Mouse (Mus musculus) forebrain, embryonic 10.5 days (tissue): Measurements from ENCODE around the gene Atp6v0a1. TPM values are rescaled to one million over a fixed set of nuclear protein-coding genes. Genes with fewer than 3 reads are reported as not detected.
A peak's percentile ranks its signal among the peaks of the same experiment; 100 is the strongest.

Experiments used
- DNase-seq: peaks from one replicate; pipeline ENCODE4 v3.0.0-alpha.2; 2017; ENCODE audit warnings: low spot score; ENCODE audit errors: extremely low spot score
- H3K27ac ChIP-seq: fragments of 300-500 bp; sonication (generic); 2 replicates; pipeline ENCODE4 v1.5.1; 2016; ENCODE audit warnings: mild to moderate bottlenecking
- H3K27me3 ChIP-seq: fragments of 300-500 bp; sonication (generic); 2 replicates; pipeline ENCODE4 v1.6.1; 2016; ENCODE audit warnings: mild to moderate bottlenecking; ENCODE audit not compliant: poor library complexity, severe bottlenecking
- H3K36me3 ChIP-seq: fragments of 300-500 bp; sonication (generic); replicated peaks from 2 replicates; pipeline ENCODE4 v1.6.1; 2016; ENCODE audit warnings: mild to moderate bottlenecking, moderate library complexity
- H3K4me1 ChIP-seq: fragments of 300-500 bp; sonication (generic); 2 replicates; pipeline ENCODE4 v1.6.1; 2016
- H3K4me3 ChIP-seq: fragments of 300-500 bp; sonication (generic); 2 replicates; pipeline ENCODE4 v1.5.1; 2016; ENCODE audit warnings: mild to moderate bottlenecking, moderate library complexity
- H3K9me3 ChIP-seq: fragments of 300-500 bp; sonication (generic); 2 replicates; pipeline ENCODE4 v1.6.1; 2016; ENCODE audit warnings: mild to moderate bottlenecking, moderate library complexity
- WGBS: fragments of 180-500 bp; shearing (Covaris S2); methylation state at CpG from one replicate; pipeline ENCODE4 v1.1.7; 2016; 5-methylcytosine and 5-hydroxymethylcytosine counted together
- polyA plus RNA-seq: library from polyadenylated mRNA; unstranded; fragments of >200 nt; fragmentation: Nextera tagmentation; extraction: Ambion mirVana; gene quantifications from 2 replicates; pipeline ENCODE4 v1.2.1, GENCODE M21; 2016

The Atp6v0a1 gene
- polyA plus RNA-seq, 1 experiment from 2014 or later = 34.5 TPM

DNA sequence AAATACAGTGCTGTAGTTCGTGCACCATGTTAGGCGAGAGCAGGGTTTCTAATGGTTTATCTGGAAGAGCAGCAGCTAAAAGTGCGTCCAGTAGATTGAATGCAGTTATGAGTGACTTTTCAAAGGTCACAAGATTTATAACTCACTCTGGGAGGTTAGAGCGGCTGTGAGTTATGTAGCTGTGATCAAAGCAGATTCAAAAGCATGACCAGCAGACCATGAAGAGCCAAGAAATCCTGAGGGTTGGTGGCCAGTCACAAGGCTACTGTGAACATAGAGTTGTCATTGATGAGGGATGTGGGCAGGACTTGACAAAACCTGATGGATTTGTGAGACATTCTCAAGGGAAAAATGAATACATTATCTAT, 26.1 kb downstream of the Atp6v0a1 start:
- Histone ChIP-seq H3K9me3 (no peaks in the 10 kb centered on the region), H3K4me1 (no peaks in the 10 kb centered on the region), H3K27ac (no peak overlapping the region), H3K4me3 (no peak overlapping the region), H3K36me3 (peaks cover 92% of the 10 kb centered on the region), H3K27me3 (no peaks in the 10 kb centered on the region)
- 93% methylated on average over 4 of the region's 4 CpGs for WGBS
- no peak for DNase-seq

DNA sequence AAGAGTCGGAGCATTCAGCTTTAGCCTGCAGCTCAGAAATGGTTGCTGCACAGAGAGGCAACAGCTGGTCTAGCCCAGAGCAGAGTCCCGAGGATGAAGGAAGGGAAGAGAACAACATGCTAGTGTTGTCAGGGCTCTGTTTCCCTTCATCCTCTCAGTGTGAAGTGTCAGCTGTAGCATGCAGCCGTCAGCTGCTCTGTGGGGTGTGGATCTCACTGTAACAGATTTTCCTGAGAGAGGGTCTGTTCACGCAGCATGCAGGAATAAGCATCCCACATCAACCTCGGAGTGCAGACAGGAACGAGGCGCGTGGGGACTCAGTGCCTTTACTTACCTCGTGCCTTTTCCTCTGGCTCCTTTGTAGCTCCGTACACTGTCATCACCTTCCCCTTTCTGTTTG, 28.5 kb downstream of the Atp6v0a1 start:
- Histone ChIP-seq H3K36me3 (peaks cover 94% of the 10 kb centered on the region), H3K27ac (no peak overlapping the region), H3K9me3 (no peaks in the 10 kb centered on the region), H3K4me3 (no peak overlapping the region), H3K4me1 (no peaks in the 10 kb centered on the region), H3K27me3 (no peaks in the 10 kb centered on the region)
- no peak for DNase-seq
- 89% methylated on average over 10 of the region's 10 CpGs for WGBS

DNA sequence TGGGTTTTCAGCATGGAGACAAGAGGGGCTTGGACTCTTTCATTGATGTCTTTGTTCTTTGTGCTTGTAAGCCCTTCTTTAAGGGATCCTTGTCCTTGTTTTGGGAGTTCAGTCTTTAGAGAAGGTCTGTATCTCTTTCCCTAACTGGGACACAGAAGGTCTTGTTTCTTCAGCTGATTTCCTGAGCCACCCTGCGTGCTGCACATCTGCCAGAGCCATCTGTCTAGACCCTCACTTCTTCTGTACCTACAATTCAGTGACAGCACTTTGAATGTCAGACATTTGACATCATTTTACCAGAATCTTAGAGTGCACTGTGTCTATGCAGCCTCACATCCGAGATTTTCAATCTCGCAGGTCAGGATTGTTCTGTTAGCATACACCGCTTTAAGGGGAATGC, 36.6 kb downstream of the Atp6v0a1 start:
- H3K9me3 ChIP-seq = no peaks in the 10 kb centered on the region
- no peaks in the 10 kb centered on the region for H3K4me1 ChIP-seq
- no peaks in the 10 kb centered on the region for H3K27me3 ChIP-seq
- 91% methylated on average over 4 of the region's 4 CpGs for WGBS
- peaks cover 99% of the 10 kb centered on the region for H3K36me3 ChIP-seq
- H3K27ac ChIP-seq = no peak overlapping the region
- H3K4me3 ChIP-seq = no peak overlapping the region
- DNase-seq = no peak

DNA sequence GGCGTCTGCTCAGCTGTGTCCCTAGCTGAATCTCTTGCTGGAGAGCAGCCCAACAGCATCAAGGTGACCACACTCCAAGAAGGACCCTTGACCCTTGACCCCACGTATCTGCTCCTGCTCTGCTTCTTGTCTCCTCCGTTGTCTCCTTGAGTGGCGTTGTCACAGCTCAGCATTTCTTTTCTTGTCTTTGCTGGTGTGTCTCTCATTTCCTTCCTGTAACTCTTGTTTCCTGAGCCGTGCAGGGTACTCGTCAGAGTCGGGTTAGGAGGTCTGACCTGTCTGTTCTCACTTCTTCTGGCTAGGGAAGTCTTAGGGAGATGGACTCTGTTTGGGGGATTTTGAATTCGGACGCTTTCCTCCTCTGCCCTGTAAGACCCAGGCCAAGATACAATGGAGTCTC, 37.2 kb downstream of the Atp6v0a1 start:
- Histone ChIP-seq H3K4me3 (no peak overlapping the region), H3K27ac (no peak overlapping the region), H3K4me1 (no peaks in the 10 kb centered on the region), H3K36me3 (peaks cover 99% of the 10 kb centered on the region), H3K27me3 (no peaks in the 10 kb centered on the region), H3K9me3 (no peaks in the 10 kb centered on the region)
- WGBS = 69% methylated on average over 9 of the region's 9 CpGs
- no peak for DNase-seq

DNA sequence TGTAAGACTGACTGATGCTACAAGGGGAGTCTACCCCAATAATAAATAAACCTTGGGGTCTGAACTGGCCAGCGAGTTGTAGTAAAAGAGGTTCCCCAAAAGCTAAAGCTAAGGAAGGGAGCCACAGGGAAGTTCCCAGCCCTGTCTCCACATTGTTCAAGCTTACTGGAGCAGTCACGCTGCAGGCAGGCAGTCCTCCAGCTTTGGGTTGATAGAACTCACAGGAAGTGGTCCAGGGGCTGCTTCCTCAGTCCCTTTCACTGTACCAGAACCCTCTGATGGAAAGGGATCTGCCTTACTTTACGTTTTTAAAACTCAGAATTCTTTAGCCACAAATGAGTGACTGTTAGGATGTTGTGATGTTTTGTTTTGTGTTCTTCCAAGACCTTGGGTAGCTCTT, 38.2 kb downstream of the Atp6v0a1 start:
- H3K9me3 ChIP-seq = no peaks in the 10 kb centered on the region
- H3K4me1 ChIP-seq = no peaks in the 10 kb centered on the region
- no peak for DNase-seq
- H3K27ac ChIP-seq = no peak overlapping the region
- no peak overlapping the region for H3K4me3 ChIP-seq
- H3K36me3 ChIP-seq = peaks cover 97% of the 10 kb centered on the region
- 88% methylated on average over 3 of the region's 3 CpGs for WGBS
- H3K27me3 ChIP-seq = no peaks in the 10 kb centered on the region

DNA sequence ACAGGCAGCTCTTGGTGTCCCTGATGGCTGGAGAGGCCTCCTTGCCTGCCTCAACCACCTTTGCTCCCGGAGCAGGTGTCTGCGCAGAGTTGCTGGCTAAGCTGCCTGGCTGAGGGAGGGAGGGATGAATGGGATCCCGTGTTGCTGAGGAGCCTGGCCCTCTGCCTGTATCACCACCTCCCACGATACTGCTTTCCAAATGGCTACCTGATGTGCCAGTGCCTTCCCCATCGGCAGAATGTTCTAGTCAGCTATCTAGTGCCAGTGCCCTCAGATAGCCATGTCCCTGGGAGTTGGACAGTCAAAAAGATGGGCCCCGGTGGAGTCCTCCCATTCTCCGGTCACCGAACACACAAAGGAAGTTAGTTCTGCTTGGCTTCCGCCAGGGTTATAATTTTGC, 41.1 kb downstream of the Atp6v0a1 start:
- Histone ChIP-seq H3K9me3 (no peaks in the 10 kb centered on the region; the same call in 1 of the 2 replicates), H3K27me3 (no peaks in the 10 kb centered on the region), H3K36me3 (peaks cover 97% of the 10 kb centered on the region), H3K27ac (no peak overlapping the region), H3K4me3 (no peak overlapping the region), H3K4me1 (no peaks in the 10 kb centered on the region)
- DNase-seq = no peak
- 94% methylated on average over 9 of the region's 9 CpGs for WGBS

DNA sequence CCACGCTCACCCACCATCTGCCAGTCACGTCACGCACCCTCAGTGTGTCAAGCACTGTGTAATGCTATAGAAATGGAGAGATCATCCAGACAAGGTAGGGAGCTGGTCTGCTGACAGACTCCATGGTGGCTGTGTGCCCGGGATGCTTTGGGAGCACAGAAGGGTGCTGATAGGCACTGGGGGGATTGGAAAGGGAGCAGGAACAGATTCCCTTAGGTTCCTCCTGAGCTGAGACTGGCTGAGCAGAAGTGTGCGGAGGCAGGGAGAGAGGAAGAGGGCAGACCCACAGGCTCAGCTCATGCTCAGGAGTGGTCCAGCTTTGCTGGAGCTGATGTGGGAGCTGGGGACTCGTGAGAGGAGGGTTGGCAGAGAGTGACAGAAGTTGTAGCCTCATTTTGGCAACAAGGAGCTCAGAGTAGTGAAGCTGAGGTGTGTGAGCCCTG, 41.8 kb downstream of the Atp6v0a1 start:
- H3K4me3 ChIP-seq = no peak overlapping the region
- 89% methylated on average over 6 of the region's 6 CpGs for WGBS
- H3K9me3 ChIP-seq = no peaks in the 10 kb centered on the region; the same call in 1 of the 2 replicates
- no peak for DNase-seq
- peaks cover 97% of the 10 kb centered on the region for H3K36me3 ChIP-seq
- H3K4me1 ChIP-seq = no peaks in the 10 kb centered on the region
- H3K27ac ChIP-seq = 0 out of 2 replicates have a peak overlapping the region, but pooled peaks have one; percentile 20
- no peaks in the 10 kb centered on the region for H3K27me3 ChIP-seq

DNA sequence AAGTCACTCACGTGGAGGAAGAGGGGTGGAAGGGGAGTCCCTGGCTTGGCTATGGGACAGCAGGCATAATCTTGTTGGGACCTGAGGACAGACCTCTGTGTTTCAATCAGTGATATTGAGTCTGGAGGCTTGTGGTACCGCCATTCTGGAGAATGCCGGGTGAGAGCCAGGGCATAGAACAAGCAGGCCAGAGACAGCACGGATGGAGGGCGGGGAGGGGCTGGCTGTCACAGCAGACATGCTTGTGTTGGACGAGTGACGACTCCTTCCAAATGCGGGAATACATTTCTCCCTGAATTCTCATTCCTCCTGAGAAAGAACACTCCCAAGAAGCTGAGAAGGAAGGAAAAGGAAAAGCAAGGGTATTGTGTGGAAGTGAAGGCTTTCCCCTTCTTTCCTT, 42.4 kb downstream of the Atp6v0a1 start:
- no peak for DNase-seq
- H3K36me3 ChIP-seq = peaks cover 96% of the 10 kb centered on the region

DNA sequence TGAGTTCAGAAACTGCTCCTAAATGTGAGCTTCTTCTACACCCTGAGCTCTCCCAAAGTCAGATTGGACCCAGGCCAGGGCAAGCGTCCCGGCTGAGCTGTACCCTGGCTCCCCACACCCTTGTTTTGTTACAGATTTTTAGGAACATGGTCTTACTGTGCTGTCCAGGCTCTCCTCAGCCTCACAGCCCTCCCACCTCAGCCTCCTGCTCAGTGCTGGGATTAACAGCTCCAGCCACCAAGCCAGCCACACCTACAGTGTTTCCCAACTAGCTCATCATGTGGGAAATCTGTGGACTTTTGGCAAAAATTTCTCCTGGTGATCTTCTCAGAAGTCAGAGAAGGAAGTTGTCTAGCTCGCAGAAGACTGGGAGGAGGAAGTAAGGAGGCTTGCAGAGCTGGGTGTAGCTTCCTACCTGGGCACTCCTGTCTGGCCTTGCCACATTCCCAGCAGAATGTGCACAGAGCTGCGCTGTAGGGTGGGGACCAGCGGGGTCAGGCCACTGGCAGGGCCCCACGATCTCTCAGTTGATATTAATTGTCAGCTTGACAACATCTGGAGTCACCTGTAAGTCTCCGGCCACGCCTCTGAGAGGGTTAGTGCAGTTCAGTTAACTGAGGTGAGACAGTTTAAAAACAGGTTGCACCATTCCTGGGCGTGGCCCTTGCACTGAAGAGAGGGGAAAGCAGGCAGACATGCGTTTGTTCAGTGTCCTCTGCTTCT, 43.7 kb downstream of the Atp6v0a1 start:
- H3K4me3 ChIP-seq = no peak overlapping the region
- no peaks in the 10 kb centered on the region for H3K4me1 ChIP-seq
- no peak for DNase-seq
- peaks cover 92% of the 10 kb centered on the region for H3K36me3 ChIP-seq
- no peak overlapping the region for H3K27ac ChIP-seq
- H3K27me3 ChIP-seq = no peaks in the 10 kb centered on the region
- WGBS = 96% methylated on average over 10 of the region's 10 CpGs
- H3K9me3 ChIP-seq = no peaks in the 10 kb centered on the region; the same call in 1 of the 2 replicates

More for the DNA sequence above, 42.4 kb downstream of the Atp6v0a1 start:
- H3K27ac ChIP-seq = no peak overlapping the region
- WGBS = 92% methylated on average over 8 of the region's 8 CpGs
- H3K9me3 ChIP-seq = no peaks in the 10 kb centered on the region; the same call in 1 of the 2 replicates
- no peaks in the 10 kb centered on the region for H3K4me1 ChIP-seq
- H3K27me3 ChIP-seq = no peaks in the 10 kb centered on the region
- no peak overlapping the region for H3K4me3 ChIP-seq

DNA sequence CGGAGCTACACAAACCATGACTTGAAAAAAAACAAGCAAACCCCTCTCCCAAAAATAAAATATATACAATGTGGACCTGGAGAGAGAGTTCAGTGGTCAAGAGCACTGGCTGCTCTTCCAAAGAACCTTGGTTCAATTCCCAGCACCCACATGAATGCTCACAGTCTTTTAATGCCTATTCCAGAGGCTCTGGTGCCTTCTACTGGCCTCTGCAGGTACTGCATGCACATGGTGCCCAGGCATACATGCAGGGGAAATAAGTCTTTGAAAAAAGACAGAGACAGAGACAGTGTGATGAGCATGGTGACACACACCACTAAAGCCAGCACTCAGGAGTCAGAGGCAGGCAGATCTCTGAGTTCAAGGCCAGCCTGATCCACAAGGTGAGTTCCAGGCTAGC, 44.7 kb downstream of the Atp6v0a1 start:
- Histone ChIP-seq H3K36me3 (peaks cover 89% of the 10 kb centered on the region), H3K27ac (no peak overlapping the region), H3K4me1 (peaks cover 5% of the 10 kb centered on the region; the same call in 1 of the 2 replicates), H3K4me3 (no peak overlapping the region), H3K9me3 (no peaks in the 10 kb centered on the region; the same call in 1 of the 2 replicates), H3K27me3 (no peaks in the 10 kb centered on the region)
- no peak for DNase-seq
- 94% methylated on average over 1 of the region's 1 CpGs for WGBS

DNA sequence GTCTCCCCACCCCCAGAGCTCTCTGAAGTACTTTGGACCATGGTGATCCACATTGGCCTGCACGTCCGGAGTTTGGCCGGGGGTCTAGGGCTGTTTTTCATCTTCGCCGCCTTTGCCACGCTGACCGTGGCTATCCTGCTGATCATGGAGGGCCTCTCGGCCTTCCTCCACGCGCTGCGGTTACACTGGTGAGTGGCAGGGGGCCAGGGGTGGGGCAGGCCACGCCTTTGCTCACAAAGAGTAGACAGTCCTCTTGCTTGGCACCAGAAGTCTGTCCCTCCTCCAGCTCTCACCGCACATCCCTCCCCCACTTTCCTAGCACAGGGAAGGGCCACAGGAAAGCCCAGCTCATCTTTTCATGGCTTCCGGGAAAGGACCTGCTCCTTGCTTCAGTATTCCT, 46.2 kb downstream of the Atp6v0a1 start:
- H3K27me3 ChIP-seq = no peaks in the 10 kb centered on the region
- H3K9me3 ChIP-seq = no peaks in the 10 kb centered on the region; the same call in 1 of the 2 replicates
- no peak for DNase-seq
- no peak overlapping the region for H3K27ac ChIP-seq
- WGBS = 88% methylated on average over 14 of the region's 14 CpGs
- peaks cover 5% of the 10 kb centered on the region; the same call in 1 of the 2 replicates for H3K4me1 ChIP-seq
- peaks cover 85% of the 10 kb centered on the region for H3K36me3 ChIP-seq
- no peak overlapping the region for H3K4me3 ChIP-seq

DNA sequence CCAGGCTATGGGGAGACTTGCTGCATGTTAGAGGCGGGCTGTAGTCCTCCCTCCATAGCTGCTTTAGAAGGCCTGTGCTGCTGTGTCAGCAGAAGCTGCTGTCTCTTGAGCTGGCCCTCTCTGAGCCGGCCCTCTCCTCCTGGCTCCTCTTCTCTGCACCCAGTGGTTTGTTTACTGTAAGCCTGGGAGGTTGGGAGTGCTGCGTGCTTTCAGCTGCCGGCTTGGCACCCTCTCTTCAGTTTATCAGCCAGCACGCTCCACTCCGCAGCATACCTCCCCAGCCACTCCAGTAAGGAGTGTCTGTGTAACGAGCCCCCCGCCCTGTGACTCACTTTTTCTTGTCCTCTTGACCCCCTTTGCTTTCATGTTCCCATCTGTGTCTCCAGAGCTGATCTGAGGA, 47.6 kb downstream of the Atp6v0a1 start:
- peaks cover 81% of the 10 kb centered on the region for H3K36me3 ChIP-seq
- H3K4me3 ChIP-seq = no peak overlapping the region
- WGBS = 65% methylated on average over 8 of the region's 8 CpGs
- no peaks in the 10 kb centered on the region; the same call in 1 of the 2 replicates for H3K9me3 ChIP-seq
- no peak for DNase-seq
- no peaks in the 10 kb centered on the region for H3K27me3 ChIP-seq
- peaks cover 5% of the 10 kb centered on the region; the same call in 1 of the 2 replicates for H3K4me1 ChIP-seq
- H3K27ac ChIP-seq = no peak overlapping the region

DNA sequence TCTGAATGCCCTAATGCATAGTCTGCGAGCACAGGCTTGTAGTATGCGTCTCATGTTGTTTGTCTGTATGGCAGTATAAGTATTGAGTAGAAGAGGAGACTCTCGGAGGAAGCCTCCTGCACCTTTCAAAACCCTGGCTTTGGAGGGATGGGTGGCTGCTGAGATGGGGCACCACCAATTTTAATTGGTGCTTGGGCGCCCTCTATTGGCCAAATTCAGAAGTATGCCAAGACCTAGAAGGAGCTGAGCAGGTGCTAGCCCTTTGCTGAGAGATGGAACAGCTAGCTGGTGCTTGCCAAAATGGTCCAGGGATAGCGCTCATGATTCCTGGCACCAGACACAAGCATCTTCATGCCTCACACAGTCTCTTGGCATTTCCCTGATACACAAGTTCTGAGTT, 48.6 kb downstream of the Atp6v0a1 start:
- peaks cover 82% of the 10 kb centered on the region for H3K36me3 ChIP-seq

More for the DNA sequence above, 48.6 kb downstream of the Atp6v0a1 start:
- H3K27ac ChIP-seq = no peak overlapping the region
- DNase-seq = peak; percentile 78
- H3K9me3 ChIP-seq = no peaks in the 10 kb centered on the region; the same call in 1 of the 2 replicates
- H3K27me3 ChIP-seq = no peaks in the 10 kb centered on the region
- 35% methylated on average over 5 of the region's 5 CpGs for WGBS
- no peak overlapping the region for H3K4me3 ChIP-seq
- peaks cover 12% of the 10 kb centered on the region for H3K4me1 ChIP-seq
